Mouse (Mus musculus) kidney, adult 9 months (tissue): ENCODE measurements around the gene Xdh.

ENCODE experiments used
- DNase-seq: peaks from one replicate; pipeline ENCODE4 v3.0.0; 2022

Gene Xdh

GRCm38 (mm10) chr17:73941816-73942215 lies 8.2 kb downstream of the Xdh start:
- DNase-seq: no peak

- no peak for DNase-seq
Observed at GRCm38 (mm10) chr17:73937073-73937472, 12.9 kb downstream of the Xdh start.

- no peak for DNase-seq
Observed at GRCm38 (mm10) chr17:73935163-73935562, 14.8 kb downstream of the Xdh start.

- no peak for DNase-seq
Observed at GRCm38 (mm10) chr17:73934281-73934680, 15.7 kb downstream of the Xdh start.

- DNase-seq: no peak
Observed at GRCm38 (mm10) chr17:73933616-73934015, 16.4 kb downstream of the Xdh start.

- DNase-seq: no peak
Observed at GRCm38 (mm10) chr17:73932497-73933059, 17.4 kb downstream of the Xdh start.

GRCm38 (mm10) chr17:73919520-73919919 lies 30.5 kb downstream of the Xdh start:
- no peak for DNase-seq

GRCm38 (mm10) chr17:73918944-73919381 lies 31.0 kb downstream of the Xdh start:
- DNase-seq: peak; percentile 39

- no peak for DNase-seq
Observed at GRCm38 (mm10) chr17:73918138-73918537, 31.9 kb downstream of the Xdh start.

GRCm38 (mm10) chr17:73917713-73918112 lies 32.3 kb downstream of the Xdh start:
- DNase-seq: no peak

- DNase-seq: no peak
Observed at GRCm38 (mm10) chr17:73914730-73915129, 35.3 kb downstream of the Xdh start.

GRCm38 (mm10) chr17:73906076-73906475 lies 43.9 kb downstream of the Xdh start:
- DNase-seq: no peak

GRCm38 (mm10) chr17:73905043-73905750 lies 44.8 kb downstream of the Xdh start:
- no peak for DNase-seq

- DNase-seq: peak; percentile 84
Observed at GRCm38 (mm10) chr17:73903121-73903520, 46.9 kb downstream of the Xdh start.

GRCm38 (mm10) chr17:73902234-73902636 lies 47.8 kb downstream of the Xdh start:
- DNase-seq: no peak

GRCm38 (mm10) chr17:73894399-73894798 lies 55.6 kb downstream of the Xdh start:
- DNase-seq: no peak

GRCm38 (mm10) chr17:73893822-73894221 lies 56.2 kb downstream of the Xdh start:
- no peak for DNase-seq

- DNase-seq: no peak
Observed at GRCm38 (mm10) chr17:73893207-73893606, 56.8 kb downstream of the Xdh start.

- peak; percentile 56 for DNase-seq
Observed at GRCm38 (mm10) chr17:73891590-73891989, 58.4 kb downstream of the Xdh start.

GRCm38 (mm10) chr17:73886071-73886785 lies 63.8 kb downstream of the Xdh start:
- DNase-seq: peak; percentile 97

GRCm38 (mm10) chr17:73883332-73883731 lies 66.7 kb downstream of the Xdh start:
- DNase-seq: no peak

GRCm38 (mm10) chr17:73882194-73882593 lies 67.8 kb downstream of the Xdh start:
- peak; percentile 81 for DNase-seq

GRCm38 (mm10) chr17:73881295-73881694 lies 68.7 kb downstream of the Xdh start:
- DNase-seq: peak; percentile 56

- DNase-seq: no peak
Observed at GRCm38 (mm10) chr17:73880286-73880685, 69.7 kb downstream of the Xdh start.
